Mouse (Mus musculus) frontal cortex, postnatal 36 days (tissue): ENCODE results near the gene Entpd6.
A peak's percentile ranks its signal among the peaks of the same experiment; 100 is the strongest.

Experiments
- DNase-seq, 2 experiments: peaks; one replicate each; pipeline ENCODE4 v3.0.0; 2022; ENCODE audit warnings: low spot score in 2 of 2

Entpd6 gene

GRCm38 (mm10) chr2:150787234-150787771, 38.5 kb downstream of the Entpd6 start:
- no peak for DNase-seq

- DNase-seq, result peak; percentile 66 to 86
Observed at GRCm38 (mm10) chr2:150788768-150789550, 40.1 kb downstream of the Entpd6 start.

- DNase-seq, result no peak
Observed at GRCm38 (mm10) chr2:150793320-150793719, 44.5 kb downstream of the Entpd6 start.

GRCm38 (mm10) chr2:150798084-150798483, 49.2 kb downstream of the Entpd6 start:
- no peak for DNase-seq

- no peak for DNase-seq
Observed at GRCm38 (mm10) chr2:150800616-150801015, 51.8 kb downstream of the Entpd6 start.

GRCm38 (mm10) chr2:150803035-150803434, 54.2 kb downstream of the Entpd6 start:
- DNase-seq, result peak in 1 of 2 experiments; percentile 36

- DNase-seq, result no peak
Observed at GRCm38 (mm10) chr2:150808381-150808780, 59.5 kb downstream of the Entpd6 start.

GRCm38 (mm10) chr2:150808812-150809211, 60.0 kb downstream of the Entpd6 start:
- no peak for DNase-seq

GRCm38 (mm10) chr2:150810603-150811002, 61.8 kb downstream of the Entpd6 start:
- DNase-seq, result no peak

- no peak for DNase-seq
Observed at GRCm38 (mm10) chr2:150812816-150813215, 64.0 kb downstream of the Entpd6 start.

- no peak for DNase-seq
Observed at GRCm38 (mm10) chr2:150816676-150817402, 68.0 kb downstream of the Entpd6 start.

- DNase-seq, result no peak
Observed at GRCm38 (mm10) chr2:150818742-150819141, 69.9 kb downstream of the Entpd6 start.

- DNase-seq, result no peak
Observed at GRCm38 (mm10) chr2:150820720-150821119, 71.9 kb downstream of the Entpd6 start.
